Mouse (Mus musculus): ENCODE results near the gene Gnb5. TPM values are rescaled to one million over a fixed set of nuclear protein-coding genes. Genes with fewer than 3 reads are reported as not detected.
A peak's percentile ranks its signal among the peaks of the same experiment; 100 is the strongest.

The Gnb5 gene
- total RNA-seq (2014; fragmentation: Nextera tagmentation) (not detected in 2 replicates), total RNA-seq (2017) (1.1 and 1.3 TPM in 2 replicates)

DNA sequence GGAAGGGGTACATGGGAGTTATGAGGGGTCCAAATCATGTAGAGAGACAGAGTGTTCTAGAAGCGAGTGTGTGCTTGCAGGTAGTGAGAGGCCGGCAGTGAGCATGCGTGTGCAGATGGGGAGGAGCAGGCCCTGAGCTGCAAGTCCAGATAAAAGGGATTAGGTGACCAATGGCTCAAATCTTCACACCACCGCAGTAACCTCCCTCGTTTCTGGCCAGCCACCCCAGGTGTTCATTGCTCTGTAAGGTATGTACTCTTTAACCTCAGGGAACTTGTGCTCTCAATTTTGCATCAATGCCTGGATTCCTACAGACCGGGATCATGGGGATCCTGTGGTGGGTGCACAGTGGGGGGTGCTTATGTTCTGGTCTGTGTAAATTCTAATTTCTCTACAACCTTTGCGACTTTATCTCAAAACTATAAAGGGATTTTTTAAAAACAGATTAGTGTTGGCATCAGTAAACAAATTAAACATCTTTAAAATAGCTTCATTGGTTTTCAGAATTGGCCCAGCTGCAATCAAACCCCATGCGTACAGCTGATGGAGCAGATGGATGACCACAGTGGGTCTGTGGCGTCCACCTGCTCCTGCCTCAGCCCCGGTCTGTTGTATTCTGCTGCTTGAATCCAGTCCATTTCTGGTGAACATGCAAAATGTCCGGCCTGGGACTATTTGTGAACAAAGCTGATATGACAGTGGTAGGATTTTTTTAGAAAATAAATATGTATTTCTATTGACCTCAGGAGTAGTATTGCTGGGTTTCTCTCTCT, at the start of gene Gnb5:
Gene Gnb5 (plus strand): TSS at position 163 of the 773 bp plus-strand sequence.
- ATAC-seq (replicated peaks; ENCODE audit: low FRiP score, low TSS enrichment, poor library complexity, severe bottlenecking): no peak

DNA sequence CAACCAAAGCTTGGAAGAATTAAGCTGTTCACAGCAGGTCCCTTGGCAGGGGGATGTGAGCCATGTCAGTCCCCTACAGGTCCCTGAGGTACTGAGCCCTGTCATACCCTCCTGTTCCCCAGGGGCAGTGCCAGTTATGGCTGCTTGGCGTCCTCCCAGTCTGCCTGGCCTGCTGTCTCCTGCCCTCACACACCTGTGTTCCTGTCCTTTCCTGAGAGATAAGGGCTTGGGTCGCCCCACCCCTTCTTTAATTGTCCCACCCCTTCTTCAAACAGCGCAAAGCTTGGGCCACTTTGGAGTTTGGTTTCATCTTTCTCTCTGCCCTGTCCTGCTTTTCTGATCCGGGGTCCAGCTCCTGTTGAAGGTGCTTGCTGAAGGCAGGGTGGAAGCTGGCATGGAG, 47.3 kb upstream of the Gnb5 start:
- ATAC-seq (replicated peaks; ENCODE audit: low FRiP score, low TSS enrichment, poor library complexity, severe bottlenecking): no peak

DNA sequence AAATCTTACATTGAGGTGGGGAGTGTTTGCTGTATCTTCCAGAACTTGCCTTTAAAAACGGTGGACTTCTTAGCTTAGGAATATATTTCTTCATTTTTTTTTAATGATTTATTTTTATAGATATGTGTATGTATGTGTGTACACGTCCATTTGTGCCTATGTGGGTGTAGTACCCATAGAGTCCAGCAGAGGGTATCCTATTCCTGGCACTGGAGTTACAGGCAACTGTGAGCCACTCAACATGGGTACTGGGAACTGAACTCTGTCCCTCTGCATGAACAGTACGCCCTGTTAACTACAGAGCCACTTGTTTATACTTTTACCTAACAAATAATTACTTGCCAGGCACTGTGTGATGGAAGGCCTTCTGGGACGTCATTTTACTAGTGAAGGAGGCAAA, 46.4 kb upstream of the Gnb5 start:
- ATAC-seq (replicated peaks; ENCODE audit: low FRiP score, low TSS enrichment, poor library complexity, severe bottlenecking): no peak

DNA sequence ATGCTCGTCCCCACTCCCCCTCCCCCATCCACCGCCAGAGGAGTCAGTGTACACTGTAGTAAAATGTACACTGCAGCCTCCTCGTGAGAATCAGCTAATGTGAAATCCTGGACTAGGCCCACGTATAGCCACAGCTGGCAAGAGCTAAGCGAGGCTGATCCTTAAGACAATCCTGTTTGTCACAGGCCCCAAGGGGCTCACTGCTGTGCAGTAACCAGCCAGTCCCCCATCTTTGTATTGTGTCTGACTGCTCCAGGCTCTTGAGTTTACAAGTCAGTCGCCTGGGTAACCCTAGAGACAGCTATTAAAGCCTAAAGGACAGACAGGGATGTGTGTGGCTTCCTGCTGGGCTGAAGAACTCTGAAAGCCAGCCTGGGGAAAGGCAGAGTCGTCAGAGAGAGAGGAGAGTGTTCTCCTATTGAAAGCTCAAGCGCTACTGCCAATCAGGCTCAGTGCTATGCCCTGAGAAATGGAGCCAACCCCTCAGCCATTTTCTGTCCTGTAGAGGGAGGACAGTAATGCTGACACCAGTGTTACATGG, 44.7 kb upstream of the Gnb5 start:
- no peak for ATAC-seq (replicated peaks; ENCODE audit: low FRiP score, low TSS enrichment, poor library complexity, severe bottlenecking)

DNA sequence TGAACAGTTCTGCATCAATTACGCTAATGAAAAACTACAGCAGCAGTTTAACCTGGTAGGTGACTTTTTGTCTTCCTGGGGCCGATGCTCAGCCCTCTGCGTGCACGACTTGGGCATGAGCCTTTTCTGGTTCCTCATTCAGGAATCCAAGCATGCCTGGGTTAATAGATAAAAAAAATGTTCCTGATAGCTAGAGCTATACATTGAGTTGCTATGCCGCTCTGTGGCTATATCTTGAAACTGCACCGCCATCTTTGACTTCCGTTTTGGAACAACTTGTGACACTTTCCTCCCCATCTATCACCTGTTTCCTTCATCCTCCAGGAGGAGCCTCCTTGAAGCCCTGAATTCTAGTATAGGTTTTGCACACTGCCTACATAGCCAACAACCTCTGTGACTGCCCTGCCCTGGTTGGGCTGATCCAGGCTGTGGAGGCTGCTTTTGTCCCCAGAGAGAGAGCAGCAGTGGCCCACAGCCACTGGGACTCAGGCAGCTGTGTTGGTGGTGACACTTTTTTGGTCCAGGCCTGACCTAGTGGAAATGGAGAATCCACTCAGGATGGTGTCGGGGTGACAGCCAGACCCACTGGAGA, 43.8 kb upstream of the Gnb5 start:
- ATAC-seq (replicated peaks; ENCODE audit: low FRiP score, low TSS enrichment, poor library complexity, severe bottlenecking): peak; percentile 77

DNA sequence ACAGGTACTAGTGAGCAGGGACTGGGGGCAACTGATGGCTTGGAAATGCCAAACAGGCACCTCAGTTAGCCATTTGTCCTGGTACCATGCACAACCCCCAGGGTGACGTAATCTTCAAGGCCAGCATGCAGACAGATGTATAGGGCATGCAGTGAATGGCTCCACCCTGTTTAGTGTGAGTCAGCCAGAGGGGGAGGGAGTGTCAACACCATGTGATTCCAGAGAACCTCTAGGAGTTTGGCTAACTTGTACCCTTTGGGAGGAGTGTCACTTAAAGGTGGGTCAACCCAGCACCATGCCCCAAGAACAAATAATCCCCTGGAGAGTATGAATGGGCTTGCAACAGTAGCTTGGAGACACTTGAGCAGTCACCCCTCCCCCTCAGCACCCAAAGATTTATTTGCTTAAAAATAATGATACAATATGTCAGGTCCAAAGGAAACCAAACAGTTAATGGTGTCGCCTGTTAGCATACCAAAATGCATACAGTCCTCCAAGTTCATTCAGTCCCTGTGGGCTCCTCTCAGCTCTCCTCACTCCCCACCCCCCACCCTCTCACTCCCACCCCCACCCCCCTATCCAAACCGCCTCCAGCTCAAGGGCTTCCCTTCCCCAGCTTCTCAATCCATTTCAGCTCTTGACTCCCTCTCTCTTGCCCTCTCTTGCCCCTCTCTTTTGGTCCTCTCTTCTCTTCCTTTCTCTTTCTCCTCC, 41.9 kb upstream of the Gnb5 start:
- peak; percentile 60 for ATAC-seq (replicated peaks; ENCODE audit: low FRiP score, low TSS enrichment, poor library complexity, severe bottlenecking)

DNA sequence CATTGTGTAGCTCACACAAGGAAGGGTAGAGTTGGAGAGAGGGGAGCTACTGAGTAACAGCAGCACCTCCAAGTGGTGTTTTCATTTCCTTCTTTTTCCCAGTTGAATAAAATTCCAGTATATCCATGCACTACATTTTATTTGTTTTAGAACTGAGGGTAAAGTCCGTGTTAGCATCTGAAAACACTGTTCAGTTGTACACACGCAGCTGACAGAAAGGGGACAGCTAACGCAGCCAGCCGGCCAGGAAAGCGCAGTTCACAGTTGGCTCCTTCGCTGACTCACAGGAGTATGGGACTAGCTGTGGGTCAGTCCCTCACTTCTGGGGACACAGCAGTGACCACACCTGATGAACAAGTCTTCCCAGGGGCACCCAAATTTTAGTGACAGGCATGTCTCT, 38.9 kb upstream of the Gnb5 start:
- ATAC-seq (replicated peaks; ENCODE audit: low FRiP score, low TSS enrichment, poor library complexity, severe bottlenecking): no peak

DNA sequence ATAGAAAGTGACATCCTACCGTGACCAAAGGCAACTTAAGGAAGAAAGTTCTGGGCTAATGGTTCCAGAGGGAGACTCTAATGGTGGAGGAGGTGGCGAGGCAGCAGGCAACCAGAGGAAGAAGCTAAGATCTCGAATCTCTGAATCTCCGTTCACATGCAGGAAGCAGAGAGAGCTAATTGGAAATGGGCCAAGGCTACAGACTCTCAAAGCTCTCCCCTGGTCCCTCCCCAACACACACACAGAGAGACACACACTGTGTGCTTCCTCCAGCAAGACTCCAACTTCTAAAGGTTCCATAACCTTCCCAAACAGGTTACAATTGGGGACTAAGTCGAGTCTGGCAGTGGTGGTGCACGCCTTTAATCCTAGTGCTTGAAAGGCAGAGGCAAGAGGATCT, 35.7 kb upstream of the Gnb5 start:
- ATAC-seq (replicated peaks; ENCODE audit: low FRiP score, low TSS enrichment, poor library complexity, severe bottlenecking): no peak

- ATAC-seq (replicated peaks; ENCODE audit: low FRiP score, low TSS enrichment, poor library complexity, severe bottlenecking): peak; percentile 56
Observed at GRCm38 (mm10) chr9:75271539-75271938, 34.5 kb upstream of the Gnb5 start.

GRCm38 (mm10) chr9:75273646-75274045, 32.4 kb upstream of the Gnb5 start:
- ATAC-seq (replicated peaks; ENCODE audit: low FRiP score, low TSS enrichment, poor library complexity, severe bottlenecking): no peak

DNA sequence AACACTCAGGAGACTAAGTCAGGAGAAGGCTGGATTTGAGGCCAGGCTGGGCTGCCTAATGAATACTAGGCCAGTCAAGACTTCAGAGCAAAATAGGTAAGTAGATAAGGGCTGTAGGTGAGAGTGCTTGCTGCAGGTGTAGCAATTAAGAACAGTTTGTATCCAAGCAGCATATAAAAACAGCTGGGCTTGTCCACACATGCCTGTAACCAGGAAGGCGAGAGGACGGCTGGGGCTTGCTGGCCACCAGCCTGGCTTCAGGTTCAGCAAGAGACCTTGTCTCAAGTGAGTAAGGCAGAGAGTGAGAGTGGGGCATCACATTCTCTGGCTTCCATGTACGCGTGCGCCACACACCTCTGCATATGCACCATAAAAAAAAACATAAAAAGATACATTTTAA, 31.6 kb upstream of the Gnb5 start:
- no peak for ATAC-seq (replicated peaks; ENCODE audit: low FRiP score, low TSS enrichment, poor library complexity, severe bottlenecking)

DNA sequence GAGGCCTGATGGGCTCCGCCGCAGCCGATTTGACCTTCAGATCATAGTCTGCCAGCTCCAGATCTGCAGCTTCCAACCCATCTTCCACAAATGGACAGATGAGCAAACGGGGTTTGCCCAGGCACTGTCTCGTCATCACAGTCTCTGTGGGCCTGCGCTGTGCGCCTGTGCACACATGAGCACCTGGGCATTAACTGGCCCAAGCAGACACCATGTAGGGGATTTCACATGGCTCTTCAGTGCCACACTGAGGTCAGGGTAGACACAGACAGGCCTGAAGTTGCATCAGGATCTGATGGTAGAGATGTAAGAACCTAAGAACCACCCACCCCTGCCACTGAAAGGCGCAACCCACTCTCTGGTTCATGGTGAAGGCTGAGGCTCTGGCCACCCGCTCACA, 31.0 kb upstream of the Gnb5 start:
- no peak for ATAC-seq (replicated peaks; ENCODE audit: low FRiP score, low TSS enrichment, poor library complexity, severe bottlenecking)

DNA sequence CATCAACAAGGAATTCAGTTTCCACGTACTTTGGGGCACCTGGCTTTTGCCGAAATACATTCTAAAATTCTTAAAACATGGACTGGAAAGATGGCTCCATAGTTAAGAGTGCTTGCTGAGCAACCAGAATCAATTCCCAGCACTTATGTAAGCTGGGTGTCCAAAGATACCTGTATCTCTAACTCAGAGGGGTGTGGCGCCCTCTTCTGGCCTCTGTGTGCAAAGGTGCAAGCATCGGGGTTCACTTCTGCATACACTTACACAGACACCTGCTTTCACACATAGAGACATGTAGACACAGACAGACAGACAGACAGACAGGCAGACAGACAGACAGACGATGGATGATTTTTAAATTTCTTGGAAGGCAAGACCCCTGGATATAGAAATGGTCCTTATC, 25.3 kb upstream of the Gnb5 start:
- ATAC-seq (replicated peaks; ENCODE audit: low FRiP score, low TSS enrichment, poor library complexity, severe bottlenecking): peak; percentile 58; the same call in 1 of the 2 replicates

DNA sequence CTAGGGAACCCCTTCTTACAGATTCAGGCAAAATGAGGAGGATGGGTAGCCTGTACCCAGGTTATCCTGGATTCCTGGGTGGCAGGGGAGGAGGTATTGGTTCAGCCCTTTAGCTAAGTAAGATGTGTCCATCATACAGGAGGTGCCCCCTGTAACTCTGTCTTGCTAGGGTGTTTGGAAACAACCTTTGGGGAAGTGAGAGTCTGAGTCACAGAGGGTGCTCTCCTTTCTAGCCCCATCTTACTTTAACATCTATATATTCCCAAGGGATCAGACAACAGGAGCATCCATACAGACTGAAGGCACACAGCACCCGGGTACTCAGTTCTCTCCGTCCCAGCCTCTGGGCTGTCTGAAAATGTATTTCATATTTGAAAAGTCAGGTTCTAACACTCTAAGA, 23.9 kb upstream of the Gnb5 start:
- no peak for ATAC-seq (replicated peaks; ENCODE audit: low FRiP score, low TSS enrichment, poor library complexity, severe bottlenecking)

DNA sequence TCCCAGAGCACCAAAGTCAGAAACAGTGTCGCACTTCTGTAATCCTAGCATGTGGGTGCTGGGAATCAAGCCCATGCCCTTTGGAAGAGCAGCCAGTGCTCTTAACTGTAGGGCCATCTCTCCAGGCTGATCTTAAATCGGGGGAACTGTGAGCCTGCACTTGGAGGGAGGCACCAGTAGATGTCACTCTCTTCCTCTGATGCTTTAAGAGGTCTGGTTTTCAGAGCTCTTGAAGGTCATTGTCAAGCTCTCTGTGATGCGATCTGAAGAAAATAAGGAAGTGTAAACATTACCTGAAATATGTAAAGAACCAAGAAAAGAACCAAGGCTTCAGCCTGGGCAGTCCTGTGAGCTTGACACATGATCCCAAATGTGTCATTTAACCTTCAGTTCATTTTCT, 23.3 kb upstream of the Gnb5 start:
- peak; percentile 73; the same call in 1 of the 2 replicates for ATAC-seq (replicated peaks; ENCODE audit: low FRiP score, low TSS enrichment, poor library complexity, severe bottlenecking)

DNA sequence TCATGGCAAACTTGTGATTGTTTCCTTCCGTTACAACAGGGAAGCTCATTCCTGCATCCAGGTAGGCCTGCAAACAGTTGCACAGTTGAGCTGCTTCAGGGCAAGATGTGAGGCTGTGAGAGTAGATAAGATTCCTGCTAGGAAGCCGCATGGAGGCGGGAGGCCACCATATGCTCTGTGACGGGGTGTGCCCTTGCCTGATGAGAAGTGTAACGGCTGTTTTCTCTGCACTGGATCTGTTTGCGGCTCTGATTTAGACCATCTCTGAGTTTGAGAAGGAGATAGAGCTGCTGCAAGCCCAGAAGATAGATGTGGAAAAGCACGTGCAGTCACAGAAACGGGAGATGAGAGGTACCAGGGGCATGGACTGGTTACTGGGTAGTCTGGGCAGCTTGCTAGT, 22.5 kb upstream of the Gnb5 start:
- ATAC-seq (replicated peaks; ENCODE audit: low FRiP score, low TSS enrichment, poor library complexity, severe bottlenecking): no peak

DNA sequence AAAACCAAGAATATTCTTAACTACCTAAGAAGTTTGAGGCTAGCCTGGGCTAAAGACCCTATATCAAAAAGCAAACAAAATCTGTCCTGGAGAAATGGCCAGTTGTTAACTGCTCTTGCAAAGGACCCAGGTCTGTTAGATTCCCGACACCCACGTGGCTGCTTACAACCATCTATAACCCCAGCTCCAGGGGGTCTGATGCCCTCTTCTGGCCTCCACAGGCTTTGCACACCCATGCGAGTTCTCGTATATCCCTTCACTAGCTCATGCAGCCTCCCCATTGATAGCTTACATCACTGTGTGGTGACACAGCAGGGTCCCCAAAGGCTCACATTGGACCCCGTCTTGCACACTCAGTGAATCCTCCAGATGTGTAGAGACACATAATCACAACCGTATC, 20.7 kb upstream of the Gnb5 start:
- no peak for ATAC-seq (replicated peaks; ENCODE audit: low FRiP score, low TSS enrichment, poor library complexity, severe bottlenecking)

- ATAC-seq (replicated peaks; ENCODE audit: low FRiP score, low TSS enrichment, poor library complexity, severe bottlenecking): no peak
Observed at GRCm38 (mm10) chr9:75287636-75288035, 18.5 kb upstream of the Gnb5 start.

DNA sequence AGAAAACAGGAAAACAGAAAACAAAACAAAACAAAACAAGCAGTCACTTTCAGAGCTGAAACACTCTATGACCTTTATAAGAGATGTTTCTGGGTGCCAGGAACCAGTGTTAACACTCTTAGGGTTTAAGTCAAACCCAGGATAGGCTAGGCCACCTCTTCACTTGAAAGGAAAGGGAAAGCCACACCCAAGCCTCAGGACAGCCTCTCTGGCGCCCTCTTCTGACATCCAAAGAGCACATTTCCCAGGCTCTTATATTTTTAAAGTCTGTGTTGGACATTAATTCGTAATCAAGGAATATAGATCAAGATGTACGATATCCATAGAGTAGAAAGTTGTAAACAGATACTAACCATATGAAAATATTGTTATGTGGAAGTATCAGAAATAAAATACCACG, 16.5 kb upstream of the Gnb5 start:
- peak; percentile 87 for ATAC-seq (replicated peaks; ENCODE audit: low FRiP score, low TSS enrichment, poor library complexity, severe bottlenecking)

- 0 out of 2 replicates have a peak, but pooled peaks have one; percentile 52 for ATAC-seq (replicated peaks; ENCODE audit: low FRiP score, low TSS enrichment, poor library complexity, severe bottlenecking)
Observed at GRCm38 (mm10) chr9:75299342-75299741, 6.7 kb upstream of the Gnb5 start.

Data from megakaryocyte-erythroid progenitor cell, adult 5-6 weeks (primary cell).